Mouse (Mus musculus): ENCODE results near the gene Hoxa10. TPM values are rescaled to one million over a fixed set of nuclear protein-coding genes. Genes with fewer than 3 reads are reported as not detected.

The Hoxa10 gene
- total RNA-seq, 2 experiments from 2014 or later: not detected

DNA sequence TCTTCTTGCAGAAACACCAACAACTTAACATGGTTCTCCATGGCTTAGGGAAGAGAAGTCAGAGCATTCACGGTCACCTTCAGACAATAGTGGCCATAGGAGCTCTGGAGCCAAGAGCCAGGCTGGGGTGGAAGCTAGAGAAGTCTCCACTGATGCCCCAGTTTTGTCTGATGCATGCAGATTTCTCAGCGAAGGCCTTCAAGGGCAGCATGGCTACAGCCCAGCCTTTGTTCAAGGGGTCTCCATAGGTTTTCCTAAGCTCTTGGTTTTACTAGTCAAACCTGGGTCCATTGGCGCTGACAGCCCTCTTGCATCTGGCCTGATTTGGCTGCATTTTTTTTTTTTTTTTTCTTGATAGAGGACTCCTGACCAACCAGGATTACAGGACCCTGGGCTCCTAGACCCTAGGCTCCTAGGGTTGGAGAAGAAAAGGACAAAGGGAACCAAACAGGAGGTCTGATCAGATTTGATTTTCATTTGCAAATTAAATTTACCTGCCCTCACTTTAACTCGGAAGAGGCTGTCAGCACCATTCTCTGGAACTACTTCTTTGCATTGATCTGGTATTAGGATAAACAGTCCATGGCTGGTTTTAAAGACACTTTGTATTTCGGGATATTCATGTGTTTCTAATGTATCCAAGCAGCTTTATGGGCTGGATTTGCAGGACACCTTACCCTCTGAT is 23.6 kb upstream of the Hoxa10 start:
- no peak for ATAC-seq (replicated peaks; ENCODE audit: low FRiP score, low TSS enrichment, poor library complexity, severe bottlenecking)

GRCm38 (mm10) chr6:52263321-52263585 is 22.6 kb upstream of the Hoxa10 start:
- ATAC-seq (replicated peaks; ENCODE audit: low FRiP score, low TSS enrichment, poor library complexity, severe bottlenecking): no peak

- ATAC-seq (replicated peaks; ENCODE audit: low FRiP score, low TSS enrichment, poor library complexity, severe bottlenecking): no peak
These were observed 22.0 kb upstream of the Hoxa10 start for GRCm38 (mm10) chr6:52262463-52263320.

- ATAC-seq (replicated peaks; ENCODE audit: low FRiP score, low TSS enrichment, poor library complexity, severe bottlenecking): no peak
These were observed 21.3 kb upstream of the Hoxa10 start for GRCm38 (mm10) chr6:52261751-52262462.

- ATAC-seq (replicated peaks; ENCODE audit: low FRiP score, low TSS enrichment, poor library complexity, severe bottlenecking): no peak
These were observed 20.3 kb upstream of the Hoxa10 start, which contains the start of gene Hoxa13 for GRCm38 (mm10) chr6:52260654-52261575. Hoxa13 (minus strand) TSS chr6:52260880.

DNA sequence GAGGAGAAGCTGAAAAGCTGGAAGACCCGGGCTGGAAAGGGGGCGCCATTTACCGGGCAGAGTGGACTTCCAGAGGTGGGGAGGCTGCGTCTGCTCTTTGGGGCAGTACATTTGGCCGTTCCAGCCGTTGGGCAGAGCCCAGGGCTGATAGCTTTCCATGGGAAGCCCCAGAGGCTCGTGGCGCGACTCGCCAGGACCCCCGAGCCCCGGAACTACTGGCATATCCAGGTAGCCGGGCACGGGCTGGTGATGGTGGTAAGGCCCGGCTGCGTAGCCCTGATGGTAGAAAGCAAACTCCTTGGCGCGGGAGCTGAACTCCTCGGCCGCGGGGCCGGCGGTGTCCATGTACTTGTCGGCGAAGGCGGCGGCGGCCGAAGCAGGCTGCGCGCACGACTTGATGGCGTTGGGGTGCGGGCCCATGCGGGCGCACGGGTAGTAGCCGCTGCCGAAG is 19.2 kb upstream of the Hoxa10 start:
- no peak for ATAC-seq (replicated peaks; ENCODE audit: low FRiP score, low TSS enrichment, poor library complexity, severe bottlenecking)

DNA sequence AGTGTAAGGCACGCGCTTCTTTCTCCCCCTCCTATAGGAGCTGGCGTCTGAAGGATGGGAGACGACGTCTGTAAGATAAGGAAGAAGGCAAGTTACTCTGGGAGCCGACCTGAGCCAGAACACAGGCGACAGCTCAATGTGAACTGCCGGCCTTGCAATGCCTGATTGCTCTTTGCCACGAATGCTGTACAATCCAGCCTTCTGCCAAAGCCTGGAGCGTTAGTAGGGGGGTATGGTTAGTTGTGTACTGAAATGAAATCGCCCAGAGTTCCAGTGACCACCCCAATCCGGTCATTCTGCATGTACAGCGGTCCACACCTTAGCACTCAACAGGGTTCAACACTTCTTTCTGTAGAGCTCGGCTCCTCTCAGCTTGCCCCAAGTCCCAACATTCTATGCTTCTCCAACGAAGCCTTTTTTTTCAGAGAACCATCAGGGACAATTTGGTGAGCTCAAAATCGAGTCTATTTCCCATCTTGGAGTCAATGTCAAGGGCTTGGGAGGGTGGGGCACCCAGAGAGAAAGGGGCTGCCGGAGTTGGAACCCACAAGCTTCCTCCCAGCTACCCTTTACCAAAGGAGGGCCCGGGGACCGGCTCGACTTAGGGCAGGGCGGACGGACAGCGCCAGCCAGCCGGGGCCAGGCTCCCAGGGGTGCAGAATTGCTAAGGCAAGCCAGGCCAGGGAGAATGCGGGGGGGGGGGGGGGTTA is 18.6 kb upstream of the Hoxa10 start:
- no peak for ATAC-seq (replicated peaks; ENCODE audit: low FRiP score, low TSS enrichment, poor library complexity, severe bottlenecking)

DNA sequence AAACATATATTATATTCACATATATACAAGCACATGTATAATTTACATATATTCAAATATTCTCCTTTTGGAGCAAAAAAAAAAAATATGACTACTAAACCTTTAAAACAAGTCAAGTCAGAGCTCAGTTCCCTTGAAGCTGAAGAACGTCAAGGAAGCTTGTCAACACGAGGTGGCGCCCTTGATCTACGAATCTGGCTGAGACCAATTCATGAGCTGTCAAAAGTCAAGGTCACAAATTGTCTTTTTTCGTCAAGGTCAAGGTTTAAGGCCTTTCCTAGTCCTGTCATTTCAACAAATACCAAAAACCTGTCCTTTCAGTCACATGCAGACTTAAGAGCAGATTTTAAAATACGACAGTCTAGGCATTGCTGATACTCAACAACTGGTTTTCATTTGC is 16.3 kb upstream of the Hoxa10 start:
- ATAC-seq (replicated peaks; ENCODE audit: low FRiP score, low TSS enrichment, poor library complexity, severe bottlenecking): no peak

- ATAC-seq (replicated peaks; ENCODE audit: low FRiP score, low TSS enrichment, poor library complexity, severe bottlenecking): no peak
These were observed 13.2 kb upstream of the Hoxa10 start for GRCm38 (mm10) chr6:52253511-52254500.

GRCm38 (mm10) chr6:52252775-52253376 is 12.2 kb upstream of the Hoxa10 start:
- ATAC-seq (replicated peaks; ENCODE audit: low FRiP score, low TSS enrichment, poor library complexity, severe bottlenecking): peak; percentile 9; the same call in 1 of the 2 replicates

DNA sequence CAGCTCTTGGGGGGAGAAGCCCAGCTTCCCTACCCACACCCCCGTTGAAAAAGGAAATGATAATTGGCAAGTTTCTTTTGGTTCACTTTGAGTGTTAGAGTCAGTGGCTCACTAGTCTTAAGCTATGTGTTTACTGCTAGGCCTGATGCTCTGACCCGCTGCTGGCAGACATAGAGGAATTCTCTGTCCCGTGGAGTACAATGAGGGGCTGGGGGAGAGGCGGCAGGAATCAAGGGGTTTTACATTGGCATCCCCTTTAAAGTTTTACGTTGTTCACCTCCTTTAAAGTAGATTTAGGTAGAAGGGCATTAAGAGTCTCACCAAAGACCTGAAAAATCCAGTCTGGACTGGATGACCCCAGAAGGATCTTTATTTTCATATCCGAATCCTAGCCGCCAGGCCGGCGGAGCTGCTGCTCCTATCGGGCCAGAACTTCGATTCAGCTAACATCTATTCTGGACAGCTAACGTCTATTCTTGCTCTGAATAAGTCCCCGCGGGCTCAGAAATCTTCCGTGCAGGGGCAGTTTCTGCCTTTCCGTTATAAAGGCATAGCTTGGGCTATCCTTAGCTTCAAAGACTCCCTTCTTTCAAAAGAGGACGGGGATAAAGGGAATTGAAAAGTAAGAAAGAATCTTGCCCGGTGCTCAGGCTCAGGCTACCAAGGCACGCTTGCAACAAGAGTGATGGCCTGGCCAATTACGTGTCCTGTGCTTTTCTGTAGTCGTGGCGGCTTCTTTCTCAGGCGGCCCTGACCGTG is 11.5 kb upstream of the Hoxa10 start:
- ATAC-seq (replicated peaks; ENCODE audit: low FRiP score, low TSS enrichment, poor library complexity, severe bottlenecking): no peak

- no peak for ATAC-seq (replicated peaks; ENCODE audit: low FRiP score, low TSS enrichment, poor library complexity, severe bottlenecking)
These were observed 10.7 kb upstream of the Hoxa10 start for GRCm38 (mm10) chr6:52251177-52251879.

DNA sequence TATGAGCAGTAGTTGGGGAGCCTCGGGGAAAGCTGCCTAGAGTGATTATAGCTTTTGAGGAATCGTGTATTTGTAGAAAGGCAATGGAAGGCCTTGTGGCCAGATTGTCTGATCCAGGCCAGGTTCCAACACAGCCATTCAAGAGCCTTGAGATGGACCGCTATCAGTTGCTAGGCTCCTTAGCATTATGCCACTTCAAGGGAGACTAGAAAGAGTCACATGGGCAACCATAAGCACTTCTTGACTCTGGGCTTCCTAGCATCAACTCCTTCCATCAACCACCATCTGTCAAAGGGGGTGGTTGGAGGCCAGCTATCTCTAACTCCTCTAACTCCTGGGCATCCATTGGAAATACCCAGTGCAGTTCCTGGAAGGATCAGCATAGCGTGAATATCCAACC is 9.2 kb upstream of the Hoxa10 start:
- no peak for ATAC-seq (replicated peaks; ENCODE audit: low FRiP score, low TSS enrichment, poor library complexity, severe bottlenecking)

DNA sequence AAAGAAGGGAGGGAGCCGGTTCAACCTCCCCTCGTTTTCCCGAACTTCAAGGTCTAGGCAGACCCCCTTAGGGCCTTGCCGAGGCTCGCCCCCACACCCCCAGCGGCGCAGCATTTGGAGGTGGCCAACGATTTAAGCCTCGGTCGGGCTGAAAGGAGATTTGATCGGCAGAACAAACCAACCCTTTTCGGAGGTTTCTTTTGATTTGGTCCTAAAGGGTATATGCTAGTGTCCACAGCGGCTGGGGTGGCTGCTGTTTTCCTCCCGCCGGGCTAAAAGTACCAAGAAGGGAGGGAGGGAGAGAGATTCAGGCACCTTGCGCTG is 8.7 kb upstream of the Hoxa10 start:
- ATAC-seq (replicated peaks; ENCODE audit: low FRiP score, low TSS enrichment, poor library complexity, severe bottlenecking): no peak

GRCm38 (mm10) chr6:52248638-52249414 is 8.2 kb upstream of the Hoxa10 start:
- ATAC-seq (replicated peaks; ENCODE audit: low FRiP score, low TSS enrichment, poor library complexity, severe bottlenecking): no peak
